Mouse (Mus musculus): ENCODE results near the gene Sik2.
A peak's percentile ranks its signal among the peaks of the same experiment; 100 is the strongest.

- TF ChIP-seq CTCF (IDR thresholded peaks at IDR 0.05 in 2 of 3, conservative IDR thresholded peaks at IDR 0.05 in 1 of 3; ENCODE audit: control insufficient read depth in 1 of 3, insufficient read depth in 1 of 3, low read depth in 2 of 3, low read length in 3 of 3, poor library complexity in 1 of 3, severe bottlenecking in 1 of 3) (no peak), CHD2 (IDR thresholded peaks at IDR 0.05; ENCODE audit: low read length) (no peak), MAZ (IDR thresholded peaks at IDR 0.05; ENCODE audit: low read depth, low read length) (no peak), GABPA (IDR thresholded peaks at IDR 0.05; ENCODE audit: low read depth, low read length) (no peak), SIN3A (IDR thresholded peaks at IDR 0.05; ENCODE audit: low read length) (peak; percentile 22; the same call in 1 of the 2 replicates), RCOR1 (IDR thresholded peaks at IDR 0.05; ENCODE audit: low read depth, low read length) (no peak), POLR2AphosphoS2 (IDR thresholded peaks at IDR 0.05; ENCODE audit: low read length) (no peak), NELFE (IDR thresholded peaks at IDR 0.05; ENCODE audit: low read depth, low read length) (no peak), TAL1 (IDR thresholded peaks at IDR 0.05; ENCODE audit: low read length) (no peak)
These were observed 6.9 kb upstream of the Sik2 start for GRCm38 (mm10) chr9:51015732-51016131.

Data from MEL (cell line).